Mouse (Mus musculus) midbrain, embryonic 11.5 days (tissue): Measurements from ENCODE around the gene Tbc1d16. TPM values are rescaled to one million over a fixed set of nuclear protein-coding genes. Genes with fewer than 3 reads are reported as not detected.
A peak's percentile ranks its signal among the peaks of the same experiment; 100 is the strongest.

Experiments used
- ATAC-seq: fragments of 200-750 bp; cut with Nextera tagmentation; 2 replicates; pipeline ENCODE4 v1.8.0; 2017; ENCODE audit warnings: moderate TSS enrichment, moderate library complexity; ENCODE audit not compliant: low FRiP score
- DNase-seq: peaks from one replicate; pipeline ENCODE4 v3.0.0; 2015; ENCODE audit warnings: low spot score; ENCODE audit errors: missing footprints
- H3K27ac ChIP-seq: fragments of 300-500 bp; sonication (generic); 2 replicates; pipeline ENCODE4 v1.5.1; 2014; ENCODE audit warnings: low read depth, low read length
- H3K27me3 ChIP-seq: fragments of 300-500 bp; sonication (generic); 2 replicates; pipeline ENCODE4 v1.6.1; 2014; ENCODE audit warnings: mild to moderate bottlenecking, low read length, moderate library complexity, mixed read lengths; ENCODE audit not compliant: control insufficient read depth, insufficient read depth
- H3K36me3 ChIP-seq: fragments of 300-500 bp; sonication (generic); 2 replicates; pipeline ENCODE4 v1.6.1; 2014; ENCODE audit warnings: mild to moderate bottlenecking, low read length, moderate library complexity, mixed read lengths; ENCODE audit not compliant: control insufficient read depth, insufficient read depth
- H3K4me1 ChIP-seq: fragments of 300-500 bp; sonication (generic); 2 replicates; pipeline ENCODE4 v1.6.1; 2014; ENCODE audit warnings: low read length; ENCODE audit not compliant: control insufficient read depth, insufficient read depth
- H3K4me2 ChIP-seq: fragments of 300-500 bp; sonication (generic); 2 replicates; pipeline ENCODE4 v1.6.1; 2014; ENCODE audit warnings: mild to moderate bottlenecking, moderate library complexity
- H3K4me3 ChIP-seq: fragments of 300-500 bp; sonication (generic); 2 replicates; pipeline ENCODE4 v1.5.1; 2014; ENCODE audit warnings: low read depth, low read length
- H3K9ac ChIP-seq: fragments of 300-500 bp; sonication (generic); 2 replicates; pipeline ENCODE4 v1.6.1; 2014; ENCODE audit warnings: low read length
- H3K9me3 ChIP-seq: fragments of 300-500 bp; sonication (generic); 2 replicates; pipeline ENCODE4 v1.6.1; 2016; ENCODE audit warnings: low read length; ENCODE audit not compliant: control insufficient read depth
- WGBS: fragments of 180-500 bp; shearing (Covaris S2); extraction: QIAGEN DNeasy Blood & Tissue Kit; methylation state at CpG from one replicate; pipeline ENCODE4 v1.1.7; 2014; 5-methylcytosine and 5-hydroxymethylcytosine counted together
- polyA plus RNA-seq: library from polyadenylated mRNA; unstranded; fragments of >200 nt; fragmentation: Nextera tagmentation; extraction: Ambion mirVana; gene quantifications from 2 replicates; pipeline ENCODE4 v1.2.1, GENCODE M21; 2014

The Tbc1d16 gene
- polyA plus RNA-seq, 1 experiment from 2014 or later: 15.2 TPM

- H3K9me3 ChIP-seq: no peaks in the 10 kb centered on the region
- no peak overlapping the region for H3K27ac ChIP-seq
- H3K27me3 ChIP-seq: no peaks in the 10 kb centered on the region
- no peaks in the 10 kb centered on the region for H3K36me3 ChIP-seq
- ATAC-seq (no peak), DNase-seq (no peak)
- H3K4me1 ChIP-seq: peaks cover 42% of the 10 kb centered on the region
- no peak overlapping the region for H3K4me3 ChIP-seq
- no peak overlapping the region for H3K9ac ChIP-seq
- 93% methylated on average over 6 of the region's 6 CpGs for WGBS
- H3K4me2 ChIP-seq: no peak overlapping the region
Measured at GRCm38 (mm10) chr11:119224926-119225325, 3.4 kb downstream of the Tbc1d16 start.

GRCm38 (mm10) chr11:119223124-119223890 is 5.0 kb downstream of the Tbc1d16 start:
- H3K27me3 ChIP-seq: no peaks in the 10 kb centered on the region
- no peak overlapping the region for H3K4me3 ChIP-seq
- DNase-seq: no peak
- no peaks in the 10 kb centered on the region for H3K9me3 ChIP-seq
- H3K4me2 ChIP-seq: no peak overlapping the region
- peaks cover 38% of the 10 kb centered on the region for H3K4me1 ChIP-seq
- H3K27ac ChIP-seq: no peak overlapping the region
- no peak overlapping the region for H3K9ac ChIP-seq
- ATAC-seq: no peak
- 89% methylated on average over 20 of the region's 20 CpGs for WGBS
- no peaks in the 10 kb centered on the region for H3K36me3 ChIP-seq

GRCm38 (mm10) chr11:119221812-119222510 is 6.3 kb downstream of the Tbc1d16 start:
- WGBS: 31% methylated on average over 10 of the region's 11 CpGs
- Histone ChIP-seq H3K4me2 (no peak overlapping the region), H3K4me3 (no peak overlapping the region), H3K36me3 (no peaks in the 10 kb centered on the region), H3K27ac (no peak overlapping the region), H3K9me3 (no peaks in the 10 kb centered on the region), H3K4me1 (peaks cover 32% of the 10 kb centered on the region), H3K27me3 (no peaks in the 10 kb centered on the region), H3K9ac (no peak overlapping the region; the same call in 1 of the 2 replicates)
- no peak for DNase-seq
- ATAC-seq: no peak

GRCm38 (mm10) chr11:119219816-119220465 is 8.4 kb downstream of the Tbc1d16 start:
- Histone ChIP-seq H3K4me2 (peak overlapping the region; percentile 1; the same call in 1 of the 2 replicates), H3K4me3 (no peak overlapping the region), H3K27me3 (no peaks in the 10 kb centered on the region), H3K36me3 (no peaks in the 10 kb centered on the region), H3K9me3 (no peaks in the 10 kb centered on the region), H3K27ac (no peak overlapping the region), H3K9ac (peak overlapping the region; percentile 31; the same call in 1 of the 2 replicates), H3K4me1 (peaks cover 42% of the 10 kb centered on the region)
- 12% methylated on average over 17 of the region's 17 CpGs for WGBS
- ATAC-seq (no peak), DNase-seq (no peak)

GRCm38 (mm10) chr11:119217861-119218260 is 10.4 kb downstream of the Tbc1d16 start:
- Histone ChIP-seq H3K4me1 (peaks cover 45% of the 10 kb centered on the region), H3K9ac (no peak overlapping the region), H3K27me3 (no peaks in the 10 kb centered on the region), H3K9me3 (no peaks in the 10 kb centered on the region), H3K4me3 (no peak overlapping the region), H3K36me3 (no peaks in the 10 kb centered on the region), H3K4me2 (no peak overlapping the region), H3K27ac (no peak overlapping the region)
- 92% methylated on average over 6 of the region's 6 CpGs for WGBS
- DNase-seq (no peak), ATAC-seq (no peak)

- peak overlapping the region; percentile 36 for H3K4me2 ChIP-seq
- no peaks in the 10 kb centered on the region for H3K9me3 ChIP-seq
- peak overlapping the region; percentile 74 for H3K27ac ChIP-seq
- 0 out of 2 replicates have a peak, but pooled peaks cover 2% of the 10 kb centered on the region for H3K36me3 ChIP-seq
- H3K4me3 ChIP-seq: no peak overlapping the region
- ATAC-seq (peak; percentile 33; the same call in 1 of the 2 replicates), DNase-seq (peak; percentile 91)
- peak overlapping the region; percentile 43; the same call in 1 of the 2 replicates for H3K9ac ChIP-seq
- WGBS: 59% methylated on average over 9 of the region's 9 CpGs
- no peaks in the 10 kb centered on the region for H3K27me3 ChIP-seq
- H3K4me1 ChIP-seq: peaks cover 37% of the 10 kb centered on the region
Measured at GRCm38 (mm10) chr11:119215905-119216507, 12.3 kb downstream of the Tbc1d16 start.

GRCm38 (mm10) chr11:119215038-119215904 is 13.0 kb downstream of the Tbc1d16 start:
- WGBS: 9% methylated on average over 18 of the region's 18 CpGs
- H3K4me1 ChIP-seq: peaks cover 36% of the 10 kb centered on the region
- peak overlapping the region; percentile 36 for H3K4me2 ChIP-seq
- peak; percentile 93 for DNase-seq
- H3K9me3 ChIP-seq: no peaks in the 10 kb centered on the region
- ATAC-seq: peak; percentile 68; the same call in 1 of the 2 replicates
- no peaks in the 10 kb centered on the region for H3K27me3 ChIP-seq
- H3K36me3 ChIP-seq: 0 out of 2 replicates have a peak, but pooled peaks cover 2% of the 10 kb centered on the region
- H3K9ac ChIP-seq: peak overlapping the region; percentile 43
- H3K4me3 ChIP-seq: no peak overlapping the region
- H3K27ac ChIP-seq: peak overlapping the region; percentile 74
